Mouse (Mus musculus) liver, adult 2 months (tissue): ENCODE data around the gene Hdhd5.

ENCODE experiments used
- CTCF ChIP-seq: fragments of 200-500 bp; IDR thresholded peaks from 2 replicates; pipeline ENCODE4 v1.5.1; 2011; ENCODE audit warnings: low read depth, low read length, control low read depth
- POLR2A ChIP-seq: fragments of 200-500 bp; IDR thresholded peaks from 2 replicates; pipeline ENCODE4 v1.6.1; 2011; ENCODE audit warnings: low read length, control low read depth; ENCODE audit not compliant: insufficient read depth; ENCODE audit errors: extremely low read depth

DNA sequence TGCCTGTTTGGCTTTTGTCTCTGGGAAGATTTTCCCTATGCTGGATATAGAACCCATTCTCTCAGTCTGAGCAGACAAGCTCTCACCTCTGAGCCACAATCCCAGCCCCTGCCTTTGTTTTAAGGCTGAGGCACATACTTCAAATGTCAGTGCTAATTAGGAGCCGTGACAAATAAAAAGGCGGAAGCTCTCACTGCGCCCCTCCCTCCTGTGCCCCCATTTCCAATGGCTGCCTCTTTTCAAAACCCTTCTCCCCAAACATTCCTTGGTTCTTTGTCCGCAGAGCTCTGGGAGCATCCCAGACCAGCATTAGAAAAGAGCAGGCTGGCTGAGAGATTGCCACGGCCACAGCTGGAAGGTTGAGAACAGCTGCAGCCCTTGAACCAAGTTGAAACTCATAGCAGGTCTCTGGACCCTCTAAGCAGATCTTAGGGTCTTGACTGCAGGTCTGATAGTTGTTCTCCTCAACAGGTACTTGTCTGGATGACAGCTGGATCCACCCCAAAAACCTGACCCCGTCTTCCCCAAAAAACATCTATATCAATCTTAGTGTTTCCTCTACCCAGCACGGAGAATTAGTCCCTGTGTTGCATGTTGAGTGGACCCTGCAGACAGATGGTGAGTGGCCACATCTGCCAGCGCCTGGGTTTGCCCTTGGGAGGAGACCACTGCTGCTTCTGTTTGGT is 58.5 kb downstream of the Hdhd5 start:
- TF ChIP-seq POLR2A, result no peak
- TF ChIP-seq CTCF, result no peak
